Mouse (Mus musculus): ENCODE results near the gene Ndufs7. TPM values are rescaled to one million over a fixed set of nuclear protein-coding genes. Genes with fewer than 3 reads are reported as not detected.

Ndufs7 gene
- total RNA-seq, 2 experiments from 2014 or later, result 294 to 370 TPM

DNA sequence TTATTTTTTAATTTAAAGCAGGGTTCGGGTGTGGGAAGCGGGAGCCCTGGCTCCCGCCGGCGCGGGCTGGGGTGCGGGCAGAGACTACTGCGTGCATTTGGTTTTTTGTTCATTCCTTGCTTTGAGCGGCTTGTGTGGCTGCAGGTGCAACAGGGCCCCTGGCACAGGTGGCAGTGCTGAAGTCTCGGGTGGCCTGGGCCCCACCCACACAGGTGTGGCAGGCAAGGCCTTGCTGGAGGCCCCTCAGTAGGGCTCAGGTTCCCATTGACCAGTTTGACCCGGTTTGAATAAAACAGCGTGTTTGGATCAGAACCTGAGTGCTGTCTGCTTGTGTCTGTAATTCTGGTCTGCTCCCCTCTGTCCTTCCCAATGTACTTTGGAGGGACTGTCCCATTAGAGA lies 39.2 kb downstream of the Ndufs7 start:
- no peak for DNase-seq (ENCODE audit: low spot score in 2 of 2)

DNA sequence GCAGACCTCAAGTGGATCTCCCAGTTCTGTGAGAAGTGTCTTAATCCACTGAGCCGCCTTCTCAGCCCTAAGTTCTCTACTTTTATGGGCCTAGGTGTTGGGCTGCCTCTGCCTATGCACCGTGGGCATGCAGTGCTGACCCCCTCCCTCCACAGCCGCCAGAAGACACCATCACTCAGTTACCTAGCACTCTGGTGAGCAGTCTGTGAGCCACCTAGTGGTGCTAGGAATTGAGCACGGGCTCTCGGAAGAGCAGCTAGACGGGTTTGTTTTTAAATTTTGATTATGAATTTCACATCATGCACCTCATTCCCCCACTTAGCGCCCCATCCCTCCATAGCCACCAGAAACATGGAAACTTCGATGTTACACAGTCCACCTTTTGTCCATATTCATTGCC lies 39.7 kb downstream of the Ndufs7 start:
- no peak for DNase-seq (ENCODE audit: low spot score in 2 of 2)

DNA sequence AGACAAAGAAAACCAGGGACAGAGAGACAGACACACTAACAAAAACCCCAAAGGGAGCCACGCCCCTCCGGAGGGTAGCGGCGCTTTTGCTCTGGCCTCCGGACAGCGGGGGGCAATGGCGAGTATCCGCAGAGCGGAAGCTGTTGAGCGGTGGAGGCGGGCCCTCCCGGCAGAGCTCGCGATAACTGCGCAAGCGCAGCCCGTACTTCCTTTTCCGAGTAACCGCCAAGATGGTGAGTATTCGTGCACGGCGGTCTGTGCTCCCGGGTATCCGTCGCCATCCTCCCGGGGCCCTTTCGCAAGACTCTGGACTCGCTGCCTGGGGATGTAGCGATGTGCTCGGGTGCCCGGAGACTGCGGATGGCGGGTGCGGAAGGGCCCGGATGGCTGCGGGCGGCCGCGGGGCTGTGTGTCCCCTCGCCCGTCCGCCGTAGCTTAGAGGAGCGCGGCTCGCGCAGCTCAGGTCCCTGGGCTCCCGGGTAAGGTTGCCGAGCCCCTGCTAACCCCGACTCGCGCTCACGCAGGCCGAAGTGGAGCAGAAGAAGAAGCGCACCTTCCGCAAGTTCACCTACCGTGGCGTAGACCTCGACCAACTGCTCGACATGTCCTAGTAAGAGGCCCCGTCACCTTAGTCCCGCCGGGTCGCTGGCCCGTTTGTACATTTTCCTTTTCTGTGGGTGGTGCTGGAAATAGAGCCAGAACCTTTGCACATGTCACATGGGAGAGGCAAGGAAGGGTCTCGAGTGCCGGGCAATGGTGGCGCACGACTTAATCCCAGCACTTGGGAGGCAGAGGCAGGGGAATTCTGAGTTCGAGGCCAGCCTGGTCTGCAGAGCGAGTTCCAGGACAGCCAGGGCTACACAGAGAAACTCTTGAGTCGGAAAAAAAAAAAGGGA lies 43.6 kb downstream of the Ndufs7 start, which contains the start of gene Rps15:
Rps15 (plus strand) TSS at position 203 of the 896 bp plus-strand sequence.
- peak; percentile 91 to 93 for DNase-seq (ENCODE audit: low spot score in 2 of 2)

DNA sequence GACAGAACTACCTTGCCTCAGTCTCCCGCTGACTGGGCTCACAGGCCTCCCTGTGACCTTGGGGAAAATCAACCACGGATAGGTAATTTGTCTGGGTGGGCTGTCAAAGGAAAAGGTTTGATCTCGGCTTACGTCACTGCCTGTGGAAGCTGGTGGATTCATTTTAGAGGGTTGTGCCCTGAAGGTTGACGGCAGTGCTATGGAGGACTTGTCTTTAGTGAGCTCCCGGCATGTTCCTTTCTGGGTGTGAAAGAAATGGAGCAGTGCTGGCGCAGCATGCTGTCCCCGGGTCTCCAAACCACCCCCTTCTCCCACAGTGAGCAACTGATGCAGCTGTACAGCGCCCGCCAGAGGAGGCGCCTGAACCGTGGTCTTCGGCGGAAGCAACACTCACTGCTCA lies 44.4 kb downstream of the Ndufs7 start:
- no peak for DNase-seq (ENCODE audit: low spot score in 2 of 2)

- DNase-seq (ENCODE audit: low spot score in 2 of 2), result no peak
Observed at GRCm38 (mm10) chr10:80294311-80294710, 45.4 kb downstream of the Ndufs7 start.

- no peak for DNase-seq (ENCODE audit: low spot score in 2 of 2)
Observed at GRCm38 (mm10) chr10:80294788-80295303, 45.9 kb downstream of the Ndufs7 start.

DNA sequence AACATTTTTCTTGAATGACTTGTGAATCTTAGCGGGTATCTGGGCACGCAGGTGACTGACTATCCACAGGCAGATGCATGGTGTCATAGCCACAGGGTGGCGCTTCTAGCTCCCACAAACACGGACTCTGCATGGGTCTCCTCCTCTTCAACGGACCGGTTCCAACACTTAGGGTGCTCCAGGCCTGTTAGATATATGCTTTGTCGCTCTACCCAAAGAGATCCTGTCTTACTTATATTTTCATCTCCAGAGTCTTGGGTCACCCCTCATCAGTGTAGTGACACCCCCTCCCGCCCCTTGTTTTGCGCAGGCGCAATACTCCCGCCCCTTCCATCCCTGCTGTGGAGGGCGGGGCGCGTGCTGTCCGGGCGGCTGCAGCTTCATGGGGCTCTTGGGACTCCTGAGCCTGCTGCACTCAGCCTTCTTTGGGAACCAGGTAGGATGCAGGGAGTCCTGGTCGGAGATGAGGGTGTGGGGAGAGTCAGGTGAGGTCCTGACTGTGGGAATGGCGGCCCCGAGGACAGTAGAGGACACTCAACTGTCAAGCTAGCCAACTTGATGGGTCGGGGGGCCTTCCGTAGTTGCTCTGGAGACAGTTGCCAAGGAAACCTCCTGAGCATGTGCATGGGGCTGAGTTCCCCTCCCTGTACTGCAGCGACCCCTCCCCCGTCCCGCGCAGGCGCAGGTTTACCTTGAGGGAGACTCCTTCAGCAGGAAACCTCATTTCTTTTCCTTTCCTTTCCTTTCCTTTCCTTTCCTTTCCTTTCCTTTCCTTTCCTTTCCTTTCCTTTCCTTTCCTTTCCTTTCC lies 46.9 kb downstream of the Ndufs7 start, which contains the start of gene Apc2:
Apc2 (plus strand) TSS at position 360 of the 808 bp plus-strand sequence.
- DNase-seq (ENCODE audit: low spot score in 2 of 2), result peak; percentile 62 to 63

DNA sequence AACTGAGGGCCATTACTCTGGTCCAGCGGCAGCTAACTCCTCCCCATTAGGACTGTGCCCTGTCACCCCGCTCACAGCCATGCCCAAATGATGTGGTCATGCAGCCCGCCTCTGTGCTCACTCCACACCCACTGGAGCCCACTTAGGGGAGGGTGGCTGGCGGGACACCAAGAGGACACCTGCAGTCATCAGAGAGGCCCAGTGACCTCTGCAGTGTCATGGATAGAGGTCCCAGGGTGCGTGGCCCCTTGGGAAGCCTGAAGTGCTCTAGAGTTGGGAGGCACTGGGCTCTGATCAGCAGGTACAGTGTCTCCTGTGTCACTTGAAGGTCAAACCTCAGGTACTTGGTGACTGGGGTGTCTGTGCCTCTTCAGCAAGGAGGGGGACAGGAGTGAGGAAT lies 47.9 kb downstream of the Ndufs7 start:
- no peak for DNase-seq (ENCODE audit: low spot score in 2 of 2)

DNA sequence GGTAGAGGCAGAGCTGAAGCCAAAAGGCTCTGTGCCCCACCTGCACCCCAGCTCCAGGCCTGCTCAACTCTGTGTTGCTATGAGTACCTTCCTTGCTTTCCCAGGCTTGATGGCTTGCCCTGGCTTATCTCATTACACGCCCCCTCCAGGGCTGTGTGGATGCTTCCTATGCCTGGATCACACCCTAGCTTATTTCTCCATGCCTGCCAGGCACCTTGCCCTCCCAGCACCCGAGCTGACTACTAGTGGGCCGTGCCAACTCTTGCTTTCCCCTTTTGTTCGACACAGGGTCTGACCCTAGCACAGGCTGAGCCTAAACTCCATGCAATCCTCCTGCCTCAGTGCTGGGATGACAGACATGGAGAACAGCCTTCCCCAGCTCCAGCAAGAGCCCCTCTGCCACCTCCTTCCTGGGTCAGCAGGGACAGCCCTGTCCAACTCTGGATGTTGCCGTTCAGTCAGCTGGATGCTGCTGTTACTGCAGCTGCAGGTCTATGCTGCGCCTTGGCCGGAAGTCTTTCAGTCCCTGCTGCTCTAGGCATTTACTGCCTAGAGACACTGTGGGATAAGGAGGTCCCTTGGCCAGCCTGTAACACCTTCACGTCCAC lies 48.7 kb downstream of the Ndufs7 start:
- no peak for DNase-seq (ENCODE audit: low spot score in 2 of 2)

- no peak for DNase-seq (ENCODE audit: low spot score in 2 of 2)
Observed at GRCm38 (mm10) chr10:80298571-80299281, 49.8 kb downstream of the Ndufs7 start.

GRCm38 (mm10) chr10:80299301-80299700 lies 50.4 kb downstream of the Ndufs7 start:
- no peak for DNase-seq (ENCODE audit: low spot score in 2 of 2)

DNA sequence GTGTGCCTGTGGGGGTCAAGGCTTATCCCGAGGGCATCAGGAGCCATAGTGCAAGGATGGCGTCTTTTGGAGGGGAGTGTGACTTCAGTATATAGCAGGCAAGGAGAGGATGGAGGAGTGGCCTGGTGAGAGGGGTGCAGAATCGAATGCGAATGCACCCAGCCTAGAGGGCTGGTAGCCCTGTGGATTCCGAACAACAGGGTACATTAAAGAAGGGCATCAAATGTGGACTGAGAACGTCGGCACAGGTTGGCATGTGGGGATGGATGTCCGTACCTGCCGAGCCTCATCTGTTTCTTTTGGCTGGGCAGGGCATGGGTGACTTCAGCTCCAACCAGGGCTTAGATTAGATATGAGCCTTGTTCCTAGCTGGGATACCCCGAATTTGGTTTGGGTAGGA lies 50.9 kb downstream of the Ndufs7 start:
- DNase-seq (ENCODE audit: low spot score in 2 of 2), result no peak

DNA sequence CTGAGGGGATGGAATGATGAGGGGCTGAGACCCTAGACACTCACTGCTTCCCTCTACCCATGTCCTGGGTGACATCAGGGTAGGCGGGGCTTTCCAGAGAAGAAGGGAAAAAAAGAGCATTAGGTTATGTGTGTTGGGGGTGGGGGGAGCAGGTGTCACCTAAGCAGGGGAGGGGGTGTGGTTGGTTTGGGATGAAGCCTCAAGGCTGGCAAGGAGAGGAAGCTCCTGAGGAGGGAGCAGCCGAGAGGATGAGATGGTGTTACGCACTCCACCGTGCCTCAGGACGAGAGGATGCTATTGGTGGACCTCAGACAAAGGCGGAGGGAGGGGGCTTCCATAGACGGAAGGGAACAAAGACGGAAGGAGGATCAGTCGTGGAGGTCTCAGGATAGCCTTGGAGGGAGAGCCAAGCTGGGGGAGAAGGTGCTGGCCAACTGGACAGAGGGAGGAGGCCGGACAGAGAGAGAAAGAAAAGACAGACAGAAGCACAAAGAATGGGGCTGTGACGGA lies 51.8 kb downstream of the Ndufs7 start:
- DNase-seq (ENCODE audit: low spot score in 2 of 2), result no peak

- DNase-seq (ENCODE audit: low spot score in 2 of 2), result no peak
Observed at GRCm38 (mm10) chr10:80301256-80302081, 52.5 kb downstream of the Ndufs7 start.

GRCm38 (mm10) chr10:80302082-80302355 lies 53.1 kb downstream of the Ndufs7 start:
- no peak for DNase-seq (ENCODE audit: low spot score in 2 of 2)

DNA sequence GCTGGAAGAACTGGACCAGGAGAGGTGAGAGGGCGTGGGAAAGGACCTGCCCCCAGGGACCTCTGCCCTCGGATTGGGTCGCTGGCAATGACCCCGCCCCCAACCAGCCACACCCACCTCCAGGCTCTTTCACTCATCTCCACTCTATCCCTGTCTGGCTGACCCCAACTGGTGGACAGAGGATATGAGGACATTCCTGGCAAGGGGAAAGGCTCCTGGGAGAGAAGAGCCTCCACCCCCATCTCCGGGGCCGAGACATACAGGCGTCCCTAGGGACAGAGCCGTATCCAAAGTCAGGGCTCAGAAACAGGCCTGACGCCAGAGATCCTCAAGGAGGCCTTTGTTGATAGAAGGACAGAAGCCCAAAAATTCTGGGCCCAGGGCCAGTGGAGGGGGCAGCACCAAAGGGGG lies 53.6 kb downstream of the Ndufs7 start:
- DNase-seq (ENCODE audit: low spot score in 2 of 2), result peak in 1 of 2 experiments; percentile 66

DNA sequence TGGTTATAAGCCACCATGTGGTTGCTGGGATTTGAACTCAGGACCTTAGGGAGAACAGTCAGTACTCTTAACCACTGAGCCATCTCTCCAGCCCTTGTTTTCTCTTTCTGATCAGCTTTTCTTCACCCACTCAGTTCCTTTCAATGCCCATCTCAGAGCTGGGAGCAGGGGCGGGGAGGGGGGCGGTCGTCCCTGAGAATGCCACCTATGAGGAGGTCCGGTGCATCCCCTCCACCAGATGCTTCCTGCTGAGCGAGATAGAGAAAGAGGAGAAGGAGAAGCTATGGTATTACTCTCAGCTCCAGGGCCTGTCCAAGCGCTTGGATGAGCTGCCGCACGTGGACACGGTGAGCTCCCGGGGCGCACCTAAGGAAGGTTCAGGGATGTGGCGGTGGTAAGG lies 55.5 kb downstream of the Ndufs7 start:
- no peak for DNase-seq (ENCODE audit: low spot score in 2 of 2)

GRCm38 (mm10) chr10:80304862-80305261 lies 55.9 kb downstream of the Ndufs7 start:
- DNase-seq (ENCODE audit: low spot score in 2 of 2), result no peak
